Mouse (Mus musculus) 3T3-L1 (cell line): ENCODE results near the gene Myoz1.
"Not testable (repeated sequence)": the region's sequence is repeated elsewhere in the genome, so short reads cannot be mapped to it uniquely, and the experiment has no call there.

Source experiments
- DNase-seq: peaks from one replicate; pipeline ENCODE4 v3.0.0-alpha.2; 2015; ENCODE audit warnings: low read depth, low spot score

Myoz1 gene

GRCm38 (mm10) chr14:20638702-20639101 is 17.6 kb downstream of the Myoz1 start:
- DNase-seq = no peak

GRCm38 (mm10) chr14:20637818-20638574 is 18.3 kb downstream of the Myoz1 start:
- no peak for DNase-seq

GRCm38 (mm10) chr14:20636968-20637367 is 19.4 kb downstream of the Myoz1 start:
- not testable (repeated sequence) for DNase-seq

GRCm38 (mm10) chr14:20635546-20635945 is 20.8 kb downstream of the Myoz1 start:
- no peak for DNase-seq

GRCm38 (mm10) chr14:20631253-20631652 is 25.1 kb downstream of the Myoz1 start:
- no peak for DNase-seq

GRCm38 (mm10) chr14:20626971-20627370 is 29.4 kb downstream of the Myoz1 start:
- DNase-seq = no peak

GRCm38 (mm10) chr14:20626447-20626846 is 29.9 kb downstream of the Myoz1 start:
- no peak for DNase-seq

GRCm38 (mm10) chr14:20622907-20623306 is 33.4 kb downstream of the Myoz1 start:
- DNase-seq = no peak

- no peak for DNase-seq
Observed at GRCm38 (mm10) chr14:20622412-20622811, 33.9 kb downstream of the Myoz1 start.

- no peak for DNase-seq
Observed at GRCm38 (mm10) chr14:20621903-20622302, 34.4 kb downstream of the Myoz1 start.

- no peak for DNase-seq
Observed at GRCm38 (mm10) chr14:20619131-20619530, 37.2 kb downstream of the Myoz1 start.

GRCm38 (mm10) chr14:20618211-20618610 is 38.1 kb downstream of the Myoz1 start:
- DNase-seq = no peak

- peak; percentile 50 for DNase-seq
Observed at GRCm38 (mm10) chr14:20616421-20616820, 39.9 kb downstream of the Myoz1 start.

GRCm38 (mm10) chr14:20615075-20615474 is 41.3 kb downstream of the Myoz1 start:
- no peak for DNase-seq

GRCm38 (mm10) chr14:20612820-20613219 is 43.5 kb downstream of the Myoz1 start:
- DNase-seq = no peak

- peak; percentile 74 for DNase-seq
Observed at GRCm38 (mm10) chr14:20610146-20610545, 46.2 kb downstream of the Myoz1 start.

GRCm38 (mm10) chr14:20609519-20609918 is 46.8 kb downstream of the Myoz1 start:
- peak; percentile 64 for DNase-seq

- peak; percentile 45 for DNase-seq
Observed at GRCm38 (mm10) chr14:20607396-20608126, 48.8 kb downstream of the Myoz1 start.

GRCm38 (mm10) chr14:20601287-20601686 is 55.1 kb downstream of the Myoz1 start:
- DNase-seq = no peak

GRCm38 (mm10) chr14:20600203-20600602 is 56.1 kb downstream of the Myoz1 start:
- no peak for DNase-seq

- no peak for DNase-seq
Observed at GRCm38 (mm10) chr14:20599542-20599941, 56.8 kb downstream of the Myoz1 start.
